Mouse (Mus musculus) liver, embryonic 11.5 days (tissue): Measurements from ENCODE around the gene Spag17. TPM values are rescaled to one million over a fixed set of nuclear protein-coding genes. Genes with fewer than 3 reads are reported as not detected.

Experiments
- ATAC-seq: fragments of 200-750 bp; cut with Nextera tagmentation; replicated peaks from 2 replicates; pipeline ENCODE4 v1.8.0; 2017; ENCODE audit warnings: moderate number of reproducible peaks, mild to moderate bottlenecking, moderate TSS enrichment, moderate library complexity; ENCODE audit not compliant: low FRiP score
- DNase-seq: peaks from one replicate; pipeline ENCODE4 v3.0.0-alpha.2; 2017; ENCODE audit warnings: low spot score
- H3K27ac ChIP-seq: fragments of 300-500 bp; sonication (generic); 2 replicates; pipeline ENCODE4 v1.5.1; 2014; ENCODE audit warnings: mild to moderate bottlenecking, low read depth, low read length, control low read depth
- H3K27me3 ChIP-seq: fragments of 300-500 bp; sonication (generic); replicated peaks from 2 replicates; pipeline ENCODE4 v1.6.1; 2014; ENCODE audit warnings: low read length, mixed read lengths; ENCODE audit not compliant: control insufficient read depth, insufficient read depth
- H3K36me3 ChIP-seq: fragments of 300-500 bp; sonication (generic); 2 replicates; pipeline ENCODE4 v1.6.1; 2014; ENCODE audit warnings: mild to moderate bottlenecking, low read length, moderate library complexity, mixed read lengths; ENCODE audit not compliant: control insufficient read depth, insufficient read depth
- H3K4me1 ChIP-seq: fragments of 300-500 bp; sonication (generic); replicated peaks from 2 replicates; pipeline ENCODE4 v1.6.1; 2014; ENCODE audit warnings: low read length, mixed read lengths; ENCODE audit not compliant: control insufficient read depth, insufficient read depth
- H3K4me2 ChIP-seq: fragments of 300-500 bp; sonication (generic); 2 replicates; pipeline ENCODE4 v1.6.1; 2014; ENCODE audit warnings: mild to moderate bottlenecking, control low read depth, moderate library complexity
- H3K4me3 ChIP-seq: fragments of 300-500 bp; sonication (generic); 2 replicates; pipeline ENCODE4 v1.5.1; 2014; ENCODE audit warnings: low read depth, low read length, control low read depth
- H3K9ac ChIP-seq: fragments of 300-500 bp; sonication (generic); 2 replicates; pipeline ENCODE4 v1.6.1; 2014; ENCODE audit warnings: low read depth, low read length, control low read depth
- H3K9me3 ChIP-seq: fragments of 300-500 bp; sonication (generic); 2 replicates; pipeline ENCODE4 v1.6.1; 2016; ENCODE audit warnings: low read length, inconsistent platforms, mixed read lengths; ENCODE audit not compliant: control insufficient read depth
- WGBS: fragments of 180-500 bp; shearing (Covaris S2); extraction: QIAGEN DNeasy Blood & Tissue Kit; methylation state at CpG from one replicate; pipeline ENCODE4 v1.1.7; 2014; 5-methylcytosine and 5-hydroxymethylcytosine counted together
- polyA plus RNA-seq: library from polyadenylated mRNA; unstranded; fragments of >200 nt; fragmentation: Nextera tagmentation; extraction: Ambion mirVana; gene quantifications from 2 replicates; pipeline ENCODE4 v1.2.1, GENCODE M21; 2014

Gene Spag17
- 0.04 TPM in 1 of 2 replicates, not detected in the other for polyA plus RNA-seq

DNA sequence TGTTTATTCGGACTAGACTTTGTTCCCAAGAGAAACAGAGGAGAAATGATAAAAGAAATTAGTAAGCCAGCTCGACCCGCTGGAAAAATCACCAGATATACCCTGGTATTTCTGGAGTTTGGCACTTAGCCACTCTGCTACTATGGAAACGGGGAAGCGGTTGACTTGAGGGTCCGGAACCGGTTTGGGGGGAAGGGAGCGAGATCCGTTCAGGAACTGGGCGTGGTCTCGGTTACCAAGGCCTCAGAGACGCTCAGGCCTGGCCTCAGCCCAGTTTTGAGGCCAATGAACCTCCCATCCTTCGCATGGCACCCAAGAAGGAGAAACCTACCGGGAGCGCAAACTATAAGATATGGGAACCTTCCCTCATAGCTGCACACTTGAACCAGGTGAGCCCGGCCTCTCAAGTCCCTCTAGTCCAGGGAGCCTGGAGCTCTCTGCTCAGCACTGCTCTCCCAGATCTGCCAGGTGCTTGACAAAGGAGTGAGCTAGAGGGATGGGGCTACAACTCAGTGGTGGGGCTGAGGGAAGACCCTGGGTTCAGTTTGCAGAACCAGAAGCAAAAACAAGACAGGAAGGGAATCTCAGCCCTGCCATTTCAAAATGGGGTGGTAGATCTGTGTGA lies at the start of gene Spag17:
Gene Spag17 (plus strand): TSS at position 220 of the 625 bp plus-strand sequence.
- no peaks in the 10 kb centered on the region for H3K36me3 ChIP-seq
- H3K9ac ChIP-seq, result no peak within 1 kb of the TSS
- no peak within 1 kb of the TSS for H3K27ac ChIP-seq
- H3K4me2 ChIP-seq, result peak within 1 kb of the TSS; percentile 2; the same call in 1 of the 2 replicates
- DNase-seq (peak; percentile 32), ATAC-seq (peak; percentile 62)
- H3K27me3 ChIP-seq, result no peaks in the 10 kb centered on the region
- H3K4me1 ChIP-seq, result no peaks in the 10 kb centered on the region
- no peaks in the 10 kb centered on the region for H3K9me3 ChIP-seq
- H3K4me3 ChIP-seq, result no peak within 1 kb of the TSS
- 31% methylated on average over 16 of the region's 16 CpGs for WGBS

DNA sequence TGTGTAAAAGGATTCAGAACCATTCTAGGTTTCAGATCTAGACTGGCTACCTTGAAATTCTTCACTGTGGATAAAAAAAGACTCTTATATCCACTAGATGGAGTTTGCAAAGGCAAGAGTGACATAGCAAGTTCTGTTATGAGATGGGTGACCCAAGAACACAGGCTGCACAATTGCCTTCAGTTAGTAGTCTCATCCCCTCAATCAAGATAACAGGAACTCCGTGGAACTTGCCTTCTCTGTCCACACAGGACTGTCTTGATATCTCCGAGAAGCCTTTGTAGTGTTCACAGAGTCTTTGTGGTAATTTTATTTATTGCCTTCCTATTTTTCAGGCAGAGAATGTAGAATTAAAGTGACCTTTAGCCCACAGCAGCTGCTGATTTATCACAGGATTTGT lies 42.9 kb upstream of the Spag17 start:
- no peak overlapping the region for H3K4me2 ChIP-seq
- H3K9ac ChIP-seq, result no peak overlapping the region
- no peak for DNase-seq
- WGBS, result 62% methylated on average over 2 of the region's 2 CpGs
- no peaks in the 10 kb centered on the region for H3K27me3 ChIP-seq
- no peak overlapping the region for H3K27ac ChIP-seq
- no peaks in the 10 kb centered on the region for H3K4me1 ChIP-seq
- no peak overlapping the region for H3K4me3 ChIP-seq
- H3K9me3 ChIP-seq, result no peaks in the 10 kb centered on the region
- no peak for ATAC-seq
- no peaks in the 10 kb centered on the region for H3K36me3 ChIP-seq

DNA sequence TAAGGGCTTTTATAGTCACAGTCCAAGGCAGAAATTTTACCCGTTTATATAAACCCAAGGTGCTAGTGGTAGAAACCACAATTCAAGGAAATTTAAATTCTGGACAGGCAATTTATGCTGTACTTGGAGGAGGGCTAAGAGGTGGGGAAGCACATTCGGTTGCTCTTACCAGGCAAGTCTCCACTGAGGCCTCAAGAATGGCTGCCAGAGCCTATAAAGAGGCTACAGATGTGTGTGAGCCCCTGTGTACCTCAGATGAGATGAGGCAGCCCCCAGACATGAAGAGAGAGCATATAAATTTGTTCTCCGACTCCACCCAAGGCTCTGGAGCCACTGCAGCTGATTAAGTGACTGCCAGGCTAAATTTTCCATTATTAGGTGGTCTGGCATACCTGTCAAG lies 42.4 kb upstream of the Spag17 start:
- Histone ChIP-seq H3K27me3 (no peaks in the 10 kb centered on the region), H3K4me1 (no peaks in the 10 kb centered on the region), H3K4me3 (no peak overlapping the region), H3K4me2 (no peak overlapping the region), H3K9me3 (no peaks in the 10 kb centered on the region), H3K36me3 (no peaks in the 10 kb centered on the region), H3K27ac (no peak overlapping the region), H3K9ac (no peak overlapping the region)
- WGBS, result 72% methylated on average over 3 of the region's 3 CpGs
- DNase-seq (no peak), ATAC-seq (no peak)

DNA sequence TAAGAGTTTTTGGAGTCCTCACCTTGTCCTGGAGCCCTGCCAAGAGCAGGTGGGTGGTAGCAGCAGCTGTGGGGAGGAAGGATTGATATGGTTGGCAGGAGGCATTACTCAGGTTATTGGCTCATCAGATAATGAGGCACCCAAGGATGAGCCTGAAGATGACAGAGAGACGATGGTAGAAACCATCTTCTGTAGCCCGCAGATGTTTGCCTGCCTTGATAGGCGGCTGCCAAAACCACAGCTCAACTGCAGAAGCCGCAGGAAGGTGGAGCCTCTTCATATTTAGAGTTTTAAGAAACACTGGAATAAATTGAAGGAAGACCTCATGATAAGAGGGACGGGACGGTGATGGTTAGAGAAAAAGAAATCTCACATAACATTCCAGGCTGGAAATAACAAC lies 42.0 kb upstream of the Spag17 start:
- H3K9ac ChIP-seq, result no peak overlapping the region
- H3K27ac ChIP-seq, result no peak overlapping the region
- H3K9me3 ChIP-seq, result no peaks in the 10 kb centered on the region
- H3K36me3 ChIP-seq, result no peaks in the 10 kb centered on the region
- WGBS, result 74% methylated on average over 6 of the region's 6 CpGs
- no peak for ATAC-seq
- H3K4me2 ChIP-seq, result no peak overlapping the region
- no peaks in the 10 kb centered on the region for H3K27me3 ChIP-seq
- H3K4me3 ChIP-seq, result no peak overlapping the region
- no peak for DNase-seq
- no peaks in the 10 kb centered on the region for H3K4me1 ChIP-seq

DNA sequence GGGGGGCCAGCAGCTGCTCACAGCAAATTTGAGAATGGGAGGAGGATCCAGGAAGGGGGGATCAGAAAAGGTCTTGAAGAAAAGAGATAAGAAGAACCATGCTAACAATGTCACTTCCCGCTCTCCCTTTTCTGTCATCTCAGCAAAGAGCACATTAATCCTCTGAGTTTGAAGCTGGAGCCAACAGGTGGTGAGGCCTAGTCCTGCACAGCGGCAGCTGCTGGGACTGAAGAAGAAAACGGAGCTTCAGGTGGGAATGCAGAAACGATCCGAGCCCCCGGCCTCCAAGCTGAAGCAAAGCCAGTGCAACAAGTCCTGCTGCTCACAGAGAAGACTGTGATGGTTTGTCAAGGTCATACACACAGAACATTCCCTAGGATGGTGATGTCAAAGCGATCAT lies 34.3 kb upstream of the Spag17 start:
- no peak overlapping the region for H3K4me2 ChIP-seq
- no peak overlapping the region for H3K9ac ChIP-seq
- no peaks in the 10 kb centered on the region for H3K36me3 ChIP-seq
- no peaks in the 10 kb centered on the region for H3K4me1 ChIP-seq
- H3K27ac ChIP-seq, result no peak overlapping the region
- no peaks in the 10 kb centered on the region for H3K9me3 ChIP-seq
- 65% methylated on average over 7 of the region's 7 CpGs for WGBS
- no peak overlapping the region for H3K4me3 ChIP-seq
- DNase-seq (no peak), ATAC-seq (no peak)
- H3K27me3 ChIP-seq, result no peaks in the 10 kb centered on the region

DNA sequence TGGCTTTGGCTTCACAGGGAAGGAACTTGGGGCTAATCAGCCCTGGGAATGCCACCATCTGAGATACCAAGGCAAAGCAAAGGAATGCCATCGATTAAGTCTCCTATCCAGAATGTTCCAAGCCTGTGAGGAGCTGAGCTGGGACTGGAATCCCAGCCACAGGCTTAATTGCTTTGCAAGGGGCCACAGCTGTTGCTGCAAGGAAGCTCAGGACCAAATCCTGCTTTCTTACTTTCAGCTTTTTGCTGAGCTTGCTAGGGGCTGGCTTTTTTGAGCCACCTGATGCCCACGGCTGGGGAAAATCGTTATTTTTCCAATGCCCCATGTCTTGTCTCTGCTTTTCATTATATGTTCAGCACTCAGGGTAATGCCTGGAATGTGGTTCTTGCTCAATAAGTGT lies 30.6 kb upstream of the Spag17 start:
- Histone ChIP-seq H3K9me3 (no peaks in the 10 kb centered on the region), H3K27me3 (no peaks in the 10 kb centered on the region), H3K4me3 (no peak overlapping the region), H3K4me1 (no peaks in the 10 kb centered on the region), H3K36me3 (no peaks in the 10 kb centered on the region), H3K27ac (no peak overlapping the region), H3K9ac (no peak overlapping the region), H3K4me2 (no peak overlapping the region)
- ATAC-seq, result no peak
- no peak for DNase-seq
- 64% methylated on average over 3 of the region's 3 CpGs for WGBS

DNA sequence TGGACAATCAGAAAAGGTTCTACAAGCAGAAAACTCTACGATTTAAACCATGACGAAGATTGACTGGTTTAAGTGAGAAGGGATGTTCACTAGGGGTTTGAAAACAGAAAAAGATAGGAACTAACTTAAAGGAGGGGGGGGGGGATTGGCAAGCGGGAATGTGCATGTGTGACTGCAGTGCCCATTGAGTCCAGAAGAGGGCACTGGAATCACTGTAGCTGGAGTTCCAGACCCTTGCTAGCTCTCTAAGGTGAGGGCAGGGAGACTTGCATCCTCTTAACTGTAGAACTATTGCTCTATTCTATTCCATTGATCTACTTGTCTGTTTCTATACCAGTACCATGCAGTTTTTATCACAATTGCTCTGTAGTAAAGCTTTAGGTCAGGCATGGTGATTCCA lies 26.3 kb upstream of the Spag17 start:
- WGBS, result 69% methylated on average over 3 of the region's 3 CpGs
- Histone ChIP-seq H3K9ac (no peak overlapping the region), H3K9me3 (no peaks in the 10 kb centered on the region), H3K4me1 (no peaks in the 10 kb centered on the region), H3K4me2 (no peak overlapping the region), H3K27ac (no peak overlapping the region), H3K4me3 (no peak overlapping the region), H3K36me3 (no peaks in the 10 kb centered on the region), H3K27me3 (no peaks in the 10 kb centered on the region)
- DNase-seq (no peak), ATAC-seq (no peak)

DNA sequence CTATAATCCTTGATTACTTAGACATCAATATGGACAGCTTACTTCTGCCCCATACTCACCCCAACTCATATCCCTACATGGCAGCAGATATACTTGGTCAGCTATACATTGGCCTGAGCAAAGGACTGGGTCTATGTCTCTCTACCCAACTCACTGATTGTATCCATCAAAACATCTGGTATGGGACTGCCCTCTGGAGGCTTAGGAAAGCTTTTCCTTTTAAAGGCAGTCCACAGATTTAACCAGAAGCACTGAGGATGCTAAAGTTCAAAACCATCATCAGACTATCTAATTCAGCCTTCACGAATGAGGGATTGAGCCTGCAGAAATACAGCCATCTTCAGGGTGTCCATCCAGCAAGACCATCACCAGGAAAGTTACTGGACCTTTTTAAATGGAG lies 20.5 kb upstream of the Spag17 start:
- H3K27me3 ChIP-seq, result no peaks in the 10 kb centered on the region
- DNase-seq (no peak), ATAC-seq (no peak)
- no peak overlapping the region for H3K27ac ChIP-seq
- no peaks in the 10 kb centered on the region for H3K9me3 ChIP-seq
- no peak overlapping the region for H3K9ac ChIP-seq
- 65% methylated on average over 1 of the region's 1 CpGs for WGBS
- no peak overlapping the region for H3K4me2 ChIP-seq
- H3K36me3 ChIP-seq, result no peaks in the 10 kb centered on the region
- no peak overlapping the region for H3K4me3 ChIP-seq
- no peaks in the 10 kb centered on the region for H3K4me1 ChIP-seq

DNA sequence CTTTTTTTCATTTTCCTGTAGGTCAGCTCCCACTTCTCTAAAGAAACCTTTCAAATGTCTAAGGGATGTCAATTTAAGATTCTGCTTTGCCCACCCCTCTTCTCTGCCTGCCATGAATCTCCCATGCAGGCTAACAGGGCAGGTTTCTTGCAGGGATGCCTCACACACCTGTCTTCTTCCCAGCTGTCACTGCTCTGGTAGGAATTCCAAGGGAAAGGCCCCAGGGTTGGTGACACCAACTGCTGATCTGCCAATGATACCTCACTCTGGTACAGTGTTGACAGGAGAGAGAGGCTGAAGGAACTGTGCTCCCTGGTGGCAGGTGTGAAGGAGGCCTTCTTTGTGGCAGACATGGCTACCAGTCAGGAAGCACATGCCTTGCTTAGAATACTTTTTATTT lies 10.1 kb upstream of the Spag17 start:
- ATAC-seq (no peak), DNase-seq (no peak)
- Histone ChIP-seq H3K4me1 (no peaks in the 10 kb centered on the region), H3K4me3 (no peak overlapping the region), H3K9me3 (no peaks in the 10 kb centered on the region), H3K27ac (no peak overlapping the region), H3K9ac (no peak overlapping the region), H3K4me2 (no peak overlapping the region), H3K36me3 (no peaks in the 10 kb centered on the region), H3K27me3 (no peaks in the 10 kb centered on the region)
